Mouse (Mus musculus): ENCODE measurements around the gene Ptk6. TPM values are rescaled to one million over a fixed set of nuclear protein-coding genes. Genes with fewer than 3 reads are reported as not detected.
"Not testable (repeated sequence)": the region's sequence is repeated elsewhere in the genome, so short reads cannot be mapped to it uniquely, and the experiment has no call there.

The Ptk6 gene
- total RNA-seq, 2 experiments from 2014 or later = not detected

DNA sequence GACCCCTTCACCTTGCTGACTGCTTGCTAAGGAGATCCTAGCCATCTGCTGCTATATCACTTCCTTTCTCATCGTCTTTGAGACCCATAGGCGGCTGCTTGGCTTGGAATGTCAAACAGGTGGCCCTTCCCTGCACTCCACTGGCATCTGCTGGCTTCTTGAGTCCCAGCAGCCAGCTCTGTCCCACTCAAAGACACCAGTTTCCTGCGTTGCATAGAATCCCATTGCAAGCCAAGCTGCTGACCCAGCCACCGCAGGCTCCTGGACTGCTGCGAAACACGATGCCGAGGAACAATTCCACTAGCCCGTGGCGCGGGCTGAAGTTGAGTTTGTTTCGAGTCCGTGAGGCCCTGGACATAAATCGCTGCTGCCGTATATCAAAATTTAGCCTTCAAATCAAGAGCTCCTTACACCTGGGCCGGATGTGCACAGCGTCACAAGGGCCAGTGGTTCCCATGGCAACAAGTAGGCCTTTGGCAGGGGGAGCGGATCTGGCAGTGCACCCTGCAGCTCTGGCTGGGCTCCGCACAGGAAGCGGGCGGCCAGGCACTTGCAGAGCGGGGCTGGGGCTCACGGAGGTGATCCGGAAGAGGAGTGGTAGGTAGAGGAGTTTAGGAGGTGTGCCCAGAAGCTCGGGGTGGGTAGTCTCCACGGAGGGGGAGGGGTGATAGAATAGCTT lies 17.1 kb upstream of the Ptk6 start, which contains the start of gene Fndc11:
Gene Fndc11, plus strand, starts transcription at position 476 of the 679 bp plus-strand sequence.
- DNase-seq (ENCODE audit: low spot score in 2 of 2) = peak; percentile 35 to 50

DNA sequence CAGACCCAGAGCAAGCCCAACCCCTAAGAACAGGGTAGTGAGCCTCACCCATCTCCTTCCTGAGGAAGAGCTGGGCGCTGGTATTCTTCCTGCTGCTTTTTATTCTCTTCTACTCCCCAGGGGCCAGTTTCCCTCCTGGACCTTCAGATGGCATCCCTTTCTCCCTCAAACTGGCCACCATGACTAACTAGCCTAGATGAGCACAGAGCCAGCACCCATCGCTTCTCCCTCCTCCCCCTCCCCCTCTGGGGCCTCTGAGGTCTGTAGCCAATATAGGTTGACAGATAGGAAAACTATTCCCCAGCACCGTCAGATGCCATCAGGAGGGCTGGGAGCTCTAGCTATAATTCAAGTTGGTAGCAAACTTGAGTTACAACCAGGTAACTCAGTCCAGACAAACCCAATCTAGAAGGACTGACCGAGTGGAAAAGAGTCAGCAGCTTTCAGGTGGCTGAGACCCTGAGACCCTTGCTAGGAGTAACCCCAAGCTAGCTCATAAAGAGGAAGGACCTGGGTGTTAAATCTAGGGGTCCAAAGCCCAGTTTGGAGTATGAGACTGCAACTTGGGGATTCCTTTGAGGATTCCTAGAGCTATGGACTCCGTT lies 16.4 kb upstream of the Ptk6 start:
- DNase-seq (ENCODE audit: low spot score in 2 of 2) = no peak

DNA sequence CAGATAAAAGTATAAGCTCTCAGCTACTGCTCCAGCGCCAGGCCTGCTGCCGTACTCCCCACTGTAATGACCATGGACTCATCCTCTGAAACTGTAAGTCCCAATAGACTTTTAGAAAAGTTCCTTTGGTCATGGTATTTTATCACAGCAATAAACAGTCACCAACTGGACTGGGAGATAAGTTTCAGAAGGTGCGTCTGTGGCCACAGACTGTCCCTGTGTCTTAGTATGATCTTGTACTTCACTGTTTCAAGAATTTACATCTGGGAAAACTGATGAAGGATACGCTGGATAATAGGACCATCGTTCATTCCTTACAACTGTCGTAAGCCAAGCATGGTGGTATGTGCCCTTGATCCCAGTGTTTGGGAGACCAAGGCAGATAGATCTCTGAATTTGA lies 13.4 kb upstream of the Ptk6 start:
- DNase-seq (ENCODE audit: low spot score in 2 of 2) = no peak

DNA sequence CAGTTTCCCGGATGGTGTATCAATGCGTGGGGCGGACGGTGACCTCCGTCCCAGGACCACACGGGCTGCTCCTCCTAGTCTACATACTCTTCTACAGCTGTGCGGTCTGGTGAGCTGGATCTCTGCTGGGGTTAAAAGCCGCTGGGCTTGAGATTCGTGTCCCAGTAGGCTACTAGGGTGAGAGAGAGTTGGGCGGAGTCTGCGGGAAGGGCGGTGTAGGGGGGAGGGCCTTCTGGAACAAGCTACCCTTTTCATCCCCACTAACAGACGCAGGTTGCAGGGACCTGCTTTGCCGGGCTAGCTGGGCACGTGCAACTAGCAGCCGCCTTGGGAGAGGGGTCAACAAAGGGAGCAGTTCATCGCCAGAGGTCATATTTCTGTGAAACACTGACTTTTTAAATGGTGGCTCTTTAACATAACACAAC lies 10.4 kb upstream of the Ptk6 start, which contains the start of gene Srms:
Gene Srms, minus strand, starts transcription at position 165 of the 425 bp plus-strand sequence.
- DNase-seq (ENCODE audit: low spot score in 2 of 2) = no peak

DNA sequence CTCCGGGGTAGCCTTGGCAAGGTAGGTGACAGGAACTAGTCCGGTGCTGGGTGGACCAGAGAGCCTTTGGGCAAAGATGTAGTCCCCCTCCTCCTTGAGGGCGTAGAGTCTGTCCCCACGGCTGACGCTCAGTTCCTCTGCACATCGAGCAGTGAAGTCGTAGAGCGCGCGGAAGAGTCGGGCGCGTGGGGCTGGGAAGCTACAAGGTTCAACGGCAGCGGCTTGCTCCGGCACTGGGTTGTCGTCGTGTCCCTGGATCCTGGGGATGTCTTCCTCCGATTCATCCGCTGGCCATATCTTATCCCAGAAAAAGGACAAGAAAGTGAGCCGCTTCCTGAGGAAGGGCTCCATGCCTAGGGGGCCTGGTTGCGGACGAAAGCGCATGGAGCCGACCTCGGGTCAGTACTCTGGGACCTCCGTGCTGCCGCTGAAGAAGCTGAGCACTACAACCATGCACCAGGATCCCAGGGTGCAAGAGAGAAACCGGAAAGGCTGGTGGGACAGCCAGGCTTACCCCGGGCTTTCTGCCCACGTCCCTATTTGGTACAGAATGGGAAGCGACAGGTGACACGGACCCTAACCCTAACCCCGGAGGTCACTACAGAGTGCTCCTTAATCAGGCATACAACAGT lies 9.9 kb upstream of the Ptk6 start:
- DNase-seq (ENCODE audit: low spot score in 2 of 2) = no peak

DNA sequence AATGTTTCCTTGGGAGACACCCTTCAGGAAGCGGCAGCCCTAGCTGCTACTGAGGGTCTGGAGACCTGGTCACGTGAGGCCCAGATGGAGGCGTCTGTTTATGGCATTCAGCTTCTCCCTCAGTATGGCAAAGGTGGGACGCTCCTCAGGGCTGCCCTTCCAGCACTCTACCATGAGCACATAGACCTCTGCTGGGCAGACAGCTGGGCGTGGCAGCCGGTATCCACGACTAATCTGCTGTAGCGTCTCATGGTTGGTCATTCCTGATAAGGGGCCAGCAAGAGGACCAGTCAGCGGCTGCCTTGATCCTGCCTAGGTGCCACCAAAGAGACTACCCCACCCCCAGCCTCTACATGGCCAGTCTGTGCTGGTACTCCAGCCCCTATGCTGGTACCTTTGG lies 3.5 kb upstream of the Ptk6 start:
- DNase-seq (ENCODE audit: low spot score in 2 of 2) = no peak

DNA sequence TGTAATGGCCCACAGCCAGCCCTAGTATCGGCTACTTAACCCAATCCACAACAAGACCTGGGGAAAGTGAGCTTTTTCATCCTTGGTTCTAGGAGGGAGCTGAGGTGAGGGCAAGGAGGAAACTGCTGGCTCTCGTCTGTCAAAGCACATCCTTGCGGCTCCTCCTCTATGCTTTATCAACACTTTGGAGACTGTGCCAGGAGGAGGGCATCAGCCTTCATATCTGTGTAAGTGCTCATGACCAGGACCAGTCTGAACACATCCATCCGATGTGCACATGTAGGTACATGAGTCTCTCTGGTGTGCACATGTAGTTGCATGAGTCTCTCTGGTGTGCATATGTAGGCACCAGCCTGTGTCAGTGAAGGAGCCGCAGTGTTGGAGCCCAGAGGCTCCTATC lies 3.1 kb upstream of the Ptk6 start:
- DNase-seq (ENCODE audit: low spot score in 2 of 2) = no peak

DNA sequence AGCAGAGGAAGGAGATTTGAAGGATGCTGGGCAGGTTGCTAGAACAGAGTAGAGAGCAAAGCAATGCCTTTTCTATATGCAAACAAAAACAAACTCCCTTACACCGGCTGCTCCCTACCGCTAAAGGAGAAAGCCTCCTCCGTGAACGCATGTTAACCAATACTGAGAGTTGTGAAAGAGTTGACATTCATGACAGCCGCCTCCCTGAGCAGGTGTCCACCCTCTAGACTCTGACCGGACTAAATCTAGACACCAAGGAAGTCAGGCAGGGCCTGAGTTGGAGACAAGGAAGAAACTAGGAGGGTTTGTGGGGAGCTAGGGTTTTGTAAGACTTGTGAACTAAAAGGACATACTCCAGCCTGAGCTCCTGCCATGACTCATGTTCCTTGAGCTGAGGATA lies 297 bp upstream of the Ptk6 start:
- DNase-seq (ENCODE audit: low spot score in 2 of 2) = no peak

DNA sequence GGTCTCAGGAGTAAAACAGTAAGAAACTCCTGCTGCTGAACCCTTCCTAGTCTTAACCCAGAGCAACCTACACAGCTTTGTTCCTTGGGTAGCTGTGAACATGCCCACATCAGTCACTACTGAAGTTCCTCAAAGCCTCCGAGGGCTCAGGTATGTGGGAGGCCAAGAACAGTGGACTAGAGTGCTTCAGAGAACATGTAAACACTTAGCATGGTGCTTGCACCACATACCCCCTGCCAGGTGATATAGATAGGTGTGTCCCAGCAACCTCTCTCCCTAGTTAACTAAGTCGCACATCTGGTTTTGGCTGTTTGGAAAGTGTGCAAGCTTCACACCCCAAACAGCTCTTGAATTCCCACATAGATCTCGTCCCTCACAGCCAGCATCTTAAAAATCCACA lies 983 bp downstream of the Ptk6 start:
- DNase-seq (ENCODE audit: low spot score in 2 of 2) = no peak

DNA sequence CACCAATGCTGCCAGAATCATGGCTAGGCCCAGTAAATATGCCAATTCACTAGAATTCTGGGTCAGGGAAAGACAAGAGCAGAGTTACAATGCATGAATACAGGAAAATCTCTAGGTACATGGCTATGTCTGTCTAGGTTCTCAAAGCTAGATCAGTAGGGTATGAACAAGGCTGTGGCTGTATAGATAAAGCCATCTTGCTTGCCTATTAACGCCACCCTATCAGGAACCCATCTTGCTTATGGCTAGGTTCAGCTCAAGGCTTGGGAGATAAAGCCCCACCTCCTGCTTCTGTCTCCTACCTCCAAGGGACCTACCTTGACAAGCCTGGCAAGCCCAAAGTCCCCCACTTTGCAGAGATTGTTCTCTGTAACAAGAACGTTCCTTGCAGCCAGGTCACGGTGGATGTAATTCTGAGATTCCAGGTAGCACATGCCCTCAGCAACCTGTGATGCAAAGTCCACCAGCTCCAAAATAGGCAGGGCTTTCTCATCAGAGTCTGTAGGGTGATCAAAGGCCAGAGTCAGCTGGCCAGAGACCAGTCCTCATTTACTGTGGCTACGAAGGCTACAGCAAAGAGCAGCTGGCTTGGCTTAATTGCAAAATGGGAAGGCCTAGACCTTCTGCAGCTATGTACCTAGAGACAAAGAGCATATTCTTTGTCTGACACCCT lies 5.8 kb downstream of the Ptk6 start:
- no peak for DNase-seq (ENCODE audit: low spot score in 2 of 2)

DNA sequence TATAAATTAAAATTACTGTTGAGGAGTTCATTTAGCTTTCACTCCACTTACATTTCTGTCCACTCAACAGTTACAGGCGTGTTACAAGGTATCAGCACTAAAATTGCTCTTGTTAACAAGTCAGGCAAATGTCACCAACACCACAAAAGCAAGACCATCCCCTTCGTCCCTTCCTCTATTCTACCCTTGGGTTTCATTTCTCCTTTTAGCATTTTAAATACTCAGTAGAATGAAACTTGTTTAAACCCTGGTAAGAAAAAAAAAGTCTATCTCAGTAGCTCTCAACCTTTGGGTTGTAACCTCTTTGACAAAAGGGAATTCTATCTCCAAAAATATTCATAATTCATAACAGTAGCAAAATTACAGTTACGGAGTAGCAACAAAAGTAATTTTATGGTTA lies 9.5 kb downstream of the Ptk6 start:
- no peak for DNase-seq (ENCODE audit: low spot score in 2 of 2)

DNA sequence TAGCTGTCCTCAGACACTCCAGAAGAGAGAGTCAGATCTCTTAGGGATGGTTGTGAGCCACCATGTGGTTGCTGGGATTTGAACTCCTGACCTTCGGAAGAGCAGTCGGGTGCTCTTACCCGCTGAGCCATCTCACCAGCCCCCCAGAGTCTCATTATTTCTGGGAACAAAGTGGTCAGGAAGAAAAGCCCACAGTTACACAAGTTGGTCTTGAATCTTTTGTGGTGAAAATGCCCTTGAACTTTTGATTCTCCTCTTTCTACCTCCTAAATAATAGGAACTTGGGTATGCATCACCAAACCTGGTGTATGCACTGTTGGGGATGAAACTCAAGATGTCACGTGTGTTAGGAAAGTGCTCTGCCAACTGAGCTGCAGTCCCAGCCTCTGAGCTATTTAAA lies 10.7 kb downstream of the Ptk6 start:
- DNase-seq (ENCODE audit: low spot score in 2 of 2) = no peak

DNA sequence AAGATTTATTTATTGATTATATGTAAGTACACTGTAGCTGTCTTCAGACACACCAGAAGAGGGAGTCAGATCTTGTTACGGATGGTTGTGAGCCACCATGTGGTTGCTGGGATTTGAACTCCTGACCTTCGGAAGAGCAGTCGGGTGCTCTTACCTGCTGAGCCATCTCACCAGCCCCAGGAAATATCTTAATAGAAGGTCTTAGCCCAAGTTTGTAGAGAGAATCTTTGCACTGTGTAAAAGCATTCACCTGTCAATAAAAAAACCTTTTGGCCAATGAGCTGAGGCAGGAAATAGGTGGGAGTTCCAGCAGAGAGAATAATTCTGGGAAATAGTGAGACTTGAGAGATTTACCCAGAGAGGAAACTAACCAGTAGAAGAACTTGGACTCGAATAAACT lies 11.2 kb downstream of the Ptk6 start:
- DNase-seq (ENCODE audit: low spot score in 2 of 2) = not testable (repeated sequence)

DNA sequence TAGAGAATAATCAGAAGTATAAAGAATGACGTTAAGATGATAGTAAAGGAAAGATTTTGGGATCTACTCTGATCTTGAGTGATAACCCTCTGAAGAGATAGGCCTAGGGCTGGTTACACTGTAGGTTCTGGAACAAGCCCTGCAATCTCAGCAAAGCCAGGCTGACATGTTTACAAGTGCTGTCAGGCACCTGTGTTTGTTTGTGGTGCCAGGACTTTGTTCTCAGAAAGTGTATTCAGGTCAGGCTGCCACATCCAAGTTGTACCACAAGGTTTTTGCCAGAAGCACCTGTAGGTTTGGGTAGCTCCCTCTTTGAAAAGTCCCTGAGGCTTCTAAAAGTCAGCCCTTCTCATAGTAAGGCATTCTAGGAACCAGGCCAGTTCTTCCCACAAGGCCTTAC lies 13.3 kb downstream of the Ptk6 start:
- no peak for DNase-seq (ENCODE audit: low spot score in 2 of 2)

DNA sequence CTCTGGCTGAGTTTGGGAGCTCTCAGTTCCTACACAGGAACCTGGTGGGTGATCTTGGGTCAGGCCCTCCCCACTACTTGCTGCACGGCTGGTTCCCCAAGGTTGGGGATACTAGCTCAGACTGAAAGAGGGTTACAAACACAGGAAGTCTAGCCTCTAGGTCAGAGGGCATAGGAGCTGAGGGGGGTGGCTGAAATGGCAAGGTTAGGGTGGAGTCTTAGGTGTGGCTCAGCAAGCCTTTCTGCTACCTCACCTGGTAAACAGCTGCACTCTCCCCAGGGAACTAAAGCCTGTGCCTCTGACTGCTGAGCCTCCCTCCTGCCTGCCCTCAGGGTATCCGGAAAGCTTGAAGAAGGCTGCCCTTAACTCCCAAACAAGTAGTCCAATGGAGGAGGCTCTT lies 13.9 kb downstream of the Ptk6 start:
- DNase-seq (ENCODE audit: low spot score in 2 of 2) = no peak

DNA sequence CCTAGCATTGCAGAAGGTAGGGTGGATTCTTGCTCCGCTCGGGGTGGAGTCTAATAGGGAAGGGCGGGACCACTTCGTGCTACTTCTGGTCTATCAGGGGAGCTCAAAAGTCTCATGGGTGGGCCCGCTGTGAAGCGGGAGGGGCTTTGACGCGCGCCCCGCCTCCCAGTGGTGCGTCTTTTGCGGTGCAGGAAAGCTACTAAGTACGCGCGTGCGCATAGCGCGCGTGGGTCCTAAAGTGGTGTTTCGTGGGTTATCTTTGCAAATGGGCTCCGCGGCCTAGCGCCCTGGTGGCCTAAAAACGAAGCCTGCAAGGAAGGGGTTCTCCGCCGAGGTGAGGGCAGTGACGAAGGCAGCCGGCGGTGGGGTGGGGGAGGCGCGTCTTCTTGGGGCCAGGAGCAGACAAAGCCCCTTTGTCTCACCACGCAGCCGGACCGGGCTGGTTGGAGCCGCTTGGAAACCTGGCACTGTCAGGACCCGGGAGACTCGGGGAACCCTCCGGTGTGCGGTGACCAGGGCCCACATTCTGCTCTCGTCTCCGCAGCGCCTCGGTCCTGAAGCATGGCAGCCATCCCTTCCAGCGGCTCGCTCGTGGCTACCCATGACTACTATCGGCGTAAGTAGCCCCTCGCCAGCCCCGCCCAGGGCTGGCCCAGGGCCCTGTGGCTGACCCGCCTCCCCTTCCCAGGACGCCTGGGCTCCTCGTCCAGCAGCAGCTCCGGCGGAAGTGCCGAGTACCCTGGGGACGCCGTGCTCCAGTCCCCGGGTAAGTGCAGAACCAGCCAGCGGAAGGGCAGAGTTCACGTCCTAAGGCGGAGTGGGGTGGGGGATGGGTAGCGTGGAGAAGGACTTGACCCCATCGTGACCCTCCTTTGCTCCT lies 15.2 kb downstream of the Ptk6 start, which contains the start of gene Ppdpf:
Gene Ppdpf, plus strand, starts transcription at position 127 of the 880 bp plus-strand sequence.
- peak; percentile 91 to 95 for DNase-seq (ENCODE audit: low spot score in 2 of 2)

DNA sequence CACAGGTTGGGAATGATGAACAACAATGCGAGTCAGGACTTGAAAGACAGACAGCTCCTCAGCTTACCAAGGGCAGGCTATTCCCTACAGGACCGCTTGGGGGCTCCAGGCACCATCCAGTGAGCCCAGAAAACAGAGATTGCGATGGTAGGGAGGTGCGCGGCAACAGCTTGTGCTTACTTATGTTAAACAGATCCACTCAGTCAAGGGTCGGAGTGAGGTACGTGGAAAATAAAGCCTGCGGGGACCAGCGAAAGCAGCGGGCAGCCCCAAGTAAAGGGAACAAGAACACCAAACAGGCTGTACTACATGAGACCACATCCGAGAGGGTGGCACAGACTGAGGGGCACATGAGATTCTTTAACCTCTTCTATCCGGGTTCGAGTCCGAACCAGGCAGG lies 16.0 kb downstream of the Ptk6 start:
- peak; percentile 88 to 92 for DNase-seq (ENCODE audit: low spot score in 2 of 2)

DNA sequence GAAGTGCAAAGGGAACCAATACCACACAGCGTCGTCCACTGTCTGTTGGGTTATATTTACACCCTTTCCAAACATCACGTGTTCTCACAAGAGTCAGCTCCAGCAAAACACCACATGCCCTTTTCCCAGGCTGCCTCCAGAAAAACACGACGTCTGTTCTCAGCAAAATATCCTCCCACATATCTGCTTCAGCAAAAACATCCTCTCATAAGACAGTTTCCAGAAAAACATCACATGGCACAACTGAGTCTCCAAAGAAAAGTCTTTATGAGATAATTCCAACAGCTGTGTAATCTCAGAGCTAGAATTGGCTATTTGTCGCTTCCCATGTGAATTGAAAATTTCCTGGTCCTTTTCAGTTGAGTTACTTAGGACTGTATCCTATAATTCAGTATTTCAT lies 21.7 kb downstream of the Ptk6 start:
- DNase-seq (ENCODE audit: low spot score in 2 of 2) = peak in 1 of 2 experiments; percentile 9

DNA sequence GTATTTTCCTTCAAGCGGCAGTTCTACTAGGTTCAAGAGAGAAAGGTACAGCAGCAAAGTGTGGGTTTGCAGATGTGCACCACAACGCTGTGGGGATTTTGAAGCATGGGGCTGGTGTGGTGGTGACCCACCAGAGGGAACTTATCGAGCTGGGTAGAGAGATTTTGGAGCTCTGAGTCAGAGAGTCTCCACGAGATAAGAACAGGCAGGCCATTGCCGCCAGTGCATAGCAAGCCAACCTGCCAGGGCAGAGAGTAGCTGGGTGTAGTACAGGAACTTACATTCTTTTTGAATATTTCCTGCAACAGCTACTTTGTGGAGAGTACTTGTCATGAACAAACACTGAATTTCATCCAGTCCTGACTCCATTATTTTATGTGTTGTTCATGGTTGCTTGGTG lies 24.1 kb downstream of the Ptk6 start:
- DNase-seq (ENCODE audit: low spot score in 2 of 2) = no peak

DNA sequence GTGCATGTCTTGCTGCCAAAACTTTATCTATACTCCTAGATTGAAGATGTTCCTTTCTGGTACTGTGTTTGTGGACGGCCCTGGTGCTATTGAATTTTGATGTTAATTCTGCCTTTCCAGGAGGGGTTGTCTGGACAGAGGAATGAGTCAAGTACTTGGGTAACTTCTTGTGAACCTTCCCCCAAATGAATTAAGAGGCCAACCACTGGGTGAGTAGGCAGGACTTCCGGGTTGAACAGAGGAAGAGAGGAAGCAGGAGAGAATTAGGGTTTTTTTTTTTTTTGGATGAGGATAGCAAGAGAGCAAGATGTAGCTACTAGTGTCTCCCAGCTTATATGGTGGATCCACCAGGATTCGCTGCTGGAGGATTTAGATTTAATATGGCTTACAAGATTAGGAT lies 24.6 kb downstream of the Ptk6 start:
- no peak for DNase-seq (ENCODE audit: low spot score in 2 of 2)

DNA sequence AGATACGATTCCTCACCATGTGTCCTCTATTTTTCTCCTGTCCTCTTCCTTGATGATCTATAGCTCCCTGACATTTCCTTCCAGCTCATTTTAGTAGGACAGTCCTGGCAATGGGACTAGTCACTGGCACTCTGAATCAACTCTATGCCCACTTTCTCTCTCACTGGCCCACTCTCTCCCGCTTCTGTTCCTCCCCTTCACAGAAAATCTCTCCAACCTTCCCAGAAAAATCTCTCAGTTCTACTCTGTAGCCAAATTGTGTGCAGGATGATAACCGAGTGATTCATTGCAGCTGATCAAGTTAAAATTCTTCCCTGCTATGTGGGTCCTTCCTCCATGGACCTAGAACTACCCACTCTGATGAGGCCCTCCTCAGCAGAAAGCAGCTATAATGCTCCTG lies 27.9 kb downstream of the Ptk6 start:
- DNase-seq (ENCODE audit: low spot score in 2 of 2) = no peak
